Mouse (Mus musculus) forebrain, embryonic 16.5 days (tissue): Measurements from ENCODE around the gene Fdxacb1. TPM values are rescaled to one million over a fixed set of nuclear protein-coding genes. Genes with fewer than 3 reads are reported as not detected.

Experiments used
- ATAC-seq: fragments of 200-750 bp; cut with Nextera tagmentation; 2 replicates; pipeline ENCODE4 v1.8.0; 2017; ENCODE audit warnings: mild to moderate bottlenecking, moderate library complexity
- H3K27ac ChIP-seq: fragments of 300-500 bp; sonication (generic); 2 replicates; pipeline ENCODE4 v1.5.1; 2014; ENCODE audit warnings: low read length, control low read depth
- H3K27me3 ChIP-seq: fragments of 300-500 bp; sonication (generic); replicated peaks from 2 replicates; pipeline ENCODE4 v1.6.1; 2014; ENCODE audit warnings: low read length; ENCODE audit not compliant: control insufficient read depth, insufficient read depth
- H3K36me3 ChIP-seq: fragments of 300-500 bp; sonication (generic); 2 replicates; pipeline ENCODE4 v1.6.1; 2014; ENCODE audit not compliant: control insufficient read depth, insufficient read depth
- H3K4me1 ChIP-seq: fragments of 300-500 bp; sonication (generic); replicated peaks from 2 replicates; pipeline ENCODE4 v1.6.1; 2014; ENCODE audit warnings: low read length; ENCODE audit not compliant: control insufficient read depth, insufficient read depth
- H3K4me2 ChIP-seq: fragments of 300-500 bp; sonication (generic); 2 replicates; pipeline ENCODE4 v1.6.1; 2014; ENCODE audit warnings: mild to moderate bottlenecking, low read length, control low read depth
- H3K4me3 ChIP-seq: fragments of 300-500 bp; sonication (generic); replicated peaks from 2 replicates; pipeline ENCODE4 v1.5.1; 2014; ENCODE audit warnings: mild to moderate bottlenecking, low read length, control low read depth
- H3K9ac ChIP-seq: fragments of 300-500 bp; sonication (generic); replicated peaks from 2 replicates; pipeline ENCODE4 v1.6.1; 2014; ENCODE audit warnings: low read depth, low read length, control low read depth
- H3K9me3 ChIP-seq: fragments of 300-500 bp; sonication (generic); 2 replicates; pipeline ENCODE4 v1.6.1; 2016; ENCODE audit warnings: low read length; ENCODE audit not compliant: control insufficient read depth
- WGBS: fragments of 180-500 bp; shearing (Covaris S2); extraction: QIAGEN DNeasy Blood & Tissue Kit; methylation state at CpG from one replicate; pipeline ENCODE4 v1.1.7; 2014; 5-methylcytosine and 5-hydroxymethylcytosine counted together
- polyA plus RNA-seq: library from polyadenylated mRNA; unstranded; fragments of >200 nt; fragmentation: Nextera tagmentation; extraction: Ambion mirVana; gene quantifications from 2 replicates; pipeline ENCODE4 v1.2.1, GENCODE M21; 2015

Fdxacb1 gene
- polyA plus RNA-seq: 12.0 and 13.3 TPM in 2 replicates

DNA sequence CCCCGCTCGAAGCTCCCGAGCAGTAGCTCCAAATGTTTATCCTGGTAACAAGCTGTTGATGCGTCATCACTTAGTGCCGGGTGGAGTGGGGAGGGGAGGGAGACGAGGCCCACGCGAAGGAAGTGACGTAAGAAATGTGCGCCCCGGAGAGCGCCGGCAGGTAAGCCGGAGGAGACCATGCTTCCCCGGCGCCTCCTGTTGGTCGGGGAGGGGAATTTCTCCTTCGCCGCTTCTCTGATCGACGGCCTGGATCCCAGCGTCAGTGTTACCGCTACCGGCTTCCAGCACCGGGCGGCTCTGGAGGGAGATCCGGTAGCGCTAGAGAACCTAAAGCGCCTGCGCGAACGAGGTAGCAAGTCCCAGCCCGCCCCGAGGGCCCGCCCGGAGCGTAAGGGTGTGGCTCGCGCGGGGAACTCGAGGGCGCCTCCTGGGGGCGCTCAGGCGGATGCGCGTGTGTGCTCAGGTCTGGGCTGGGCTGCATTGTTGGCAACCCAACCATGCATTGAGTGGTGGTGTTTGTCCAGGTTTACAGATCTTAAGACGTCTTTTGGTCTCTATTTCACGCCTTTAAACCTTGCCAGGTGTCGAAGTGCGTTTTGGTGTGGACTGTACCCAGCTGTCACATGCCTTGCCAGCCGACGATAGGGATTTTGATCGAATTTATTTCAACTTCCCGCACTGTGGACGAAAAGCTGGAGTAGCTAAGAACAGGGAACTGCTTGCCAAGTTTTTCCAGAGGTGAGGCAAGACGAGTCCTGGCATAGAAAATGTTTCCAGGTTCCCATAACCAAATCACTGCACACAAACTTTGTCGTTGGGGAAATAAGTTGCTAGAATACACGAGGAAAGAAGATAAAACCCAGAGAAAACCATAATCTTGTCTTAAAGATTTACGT lies at the start of gene Fdxacb1:
Gene Fdxacb1, plus strand, starts transcription at position 130 of the 896 bp plus-strand sequence.
- H3K9me3 ChIP-seq: no peaks in the 10 kb centered on the region
- H3K36me3 ChIP-seq: no peaks in the 10 kb centered on the region
- H3K4me3 ChIP-seq: peak within 1 kb of the TSS; percentile 81
- peak within 1 kb of the TSS; percentile 79 for H3K9ac ChIP-seq
- peak within 1 kb of the TSS; percentile 93 for H3K4me2 ChIP-seq
- peak within 1 kb of the TSS; percentile 93 for H3K27ac ChIP-seq
- peaks cover 5% of the 10 kb centered on the region for H3K4me1 ChIP-seq
- WGBS: 5% methylated on average over 59 of the region's 59 CpGs
- peak; percentile 95 for ATAC-seq
- H3K27me3 ChIP-seq: no peaks in the 10 kb centered on the region

DNA sequence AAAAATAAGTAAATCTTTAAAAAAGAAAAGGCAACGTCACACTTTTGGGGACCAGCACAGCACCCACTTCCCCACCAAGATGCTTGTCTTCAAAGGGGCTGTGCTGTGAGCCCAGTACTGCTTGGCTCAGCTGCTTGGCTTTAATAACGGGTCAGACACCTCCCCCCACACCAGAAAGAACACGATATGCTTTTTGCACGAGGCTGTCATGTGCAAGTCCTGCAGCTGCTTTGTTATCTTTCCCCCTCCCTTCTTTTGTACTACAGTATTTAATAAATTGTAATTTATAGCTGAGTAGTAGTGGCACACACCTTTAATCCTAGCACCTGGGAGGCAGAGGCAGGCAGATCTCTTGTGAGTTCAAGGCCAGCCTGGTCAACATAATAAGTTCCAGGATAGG lies 49.2 kb upstream of the Fdxacb1 start:
- Histone ChIP-seq H3K27ac (no peak overlapping the region), H3K9me3 (no peaks in the 10 kb centered on the region), H3K4me3 (no peak overlapping the region), H3K4me2 (no peak overlapping the region), H3K9ac (no peak overlapping the region), H3K36me3 (no peaks in the 10 kb centered on the region), H3K4me1 (peaks cover 21% of the 10 kb centered on the region), H3K27me3 (no peaks in the 10 kb centered on the region)
- no peak for ATAC-seq
- 83% methylated on average over 4 of the region's 4 CpGs for WGBS

DNA sequence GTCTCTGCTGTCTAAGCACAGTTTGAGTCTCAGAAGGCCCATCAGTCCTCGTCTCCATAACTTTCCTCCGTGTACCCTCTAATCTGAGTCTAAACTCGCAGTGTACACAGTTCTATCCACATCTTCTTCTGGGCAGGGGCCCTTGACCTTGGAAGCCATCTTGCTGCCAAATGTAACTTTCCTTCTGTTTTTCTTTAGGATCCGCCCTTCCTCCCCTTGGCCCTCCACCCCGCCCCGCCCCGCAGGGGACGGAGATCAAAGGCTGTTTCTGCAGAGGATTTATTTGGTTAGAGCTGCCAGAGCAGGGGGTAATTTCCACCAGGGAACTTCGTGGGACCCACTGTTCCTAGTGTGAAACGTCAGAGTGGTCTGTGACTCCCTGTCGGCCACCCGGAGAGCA lies 47.0 kb upstream of the Fdxacb1 start:
- Histone ChIP-seq H3K4me1 (peaks cover 37% of the 10 kb centered on the region), H3K27me3 (no peaks in the 10 kb centered on the region), H3K4me3 (no peak overlapping the region), H3K9me3 (no peaks in the 10 kb centered on the region), H3K4me2 (no peak overlapping the region), H3K27ac (no peak overlapping the region), H3K36me3 (no peaks in the 10 kb centered on the region), H3K9ac (no peak overlapping the region)
- WGBS: 51% methylated on average over 12 of the region's 12 CpGs
- no peak for ATAC-seq

DNA sequence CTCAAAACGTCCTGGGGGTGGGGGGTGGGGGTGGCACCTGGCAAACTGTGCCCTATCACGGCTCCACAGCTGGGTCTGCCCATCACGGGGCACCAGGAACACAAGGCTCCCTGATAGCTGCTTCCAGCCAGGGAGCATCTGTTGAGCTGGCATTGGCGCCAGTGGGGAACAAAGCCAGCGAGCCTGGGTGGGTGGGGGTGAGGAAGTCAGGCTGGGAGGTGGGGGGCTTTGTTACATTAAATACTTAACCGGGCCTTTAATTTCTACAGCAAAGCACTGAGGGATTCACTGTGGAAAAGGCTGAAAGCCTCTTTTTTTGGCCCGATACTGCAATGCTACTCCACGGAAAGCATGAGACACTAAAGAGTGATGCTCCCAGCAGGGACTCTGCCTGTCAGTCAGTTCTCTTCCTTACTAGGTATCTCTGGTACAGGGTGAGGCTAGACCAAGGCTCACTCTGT lies 45.6 kb upstream of the Fdxacb1 start:
- peak overlapping the region; percentile 74 for H3K27ac ChIP-seq
- H3K4me3 ChIP-seq: no peak overlapping the region
- peak overlapping the region; percentile 31 for H3K4me2 ChIP-seq
- H3K36me3 ChIP-seq: no peaks in the 10 kb centered on the region
- H3K4me1 ChIP-seq: peaks cover 50% of the 10 kb centered on the region
- no peaks in the 10 kb centered on the region for H3K27me3 ChIP-seq
- no peak overlapping the region for H3K9ac ChIP-seq
- no peaks in the 10 kb centered on the region for H3K9me3 ChIP-seq
- peak; percentile 66 for ATAC-seq
- WGBS: 16% methylated on average over 8 of the region's 8 CpGs

DNA sequence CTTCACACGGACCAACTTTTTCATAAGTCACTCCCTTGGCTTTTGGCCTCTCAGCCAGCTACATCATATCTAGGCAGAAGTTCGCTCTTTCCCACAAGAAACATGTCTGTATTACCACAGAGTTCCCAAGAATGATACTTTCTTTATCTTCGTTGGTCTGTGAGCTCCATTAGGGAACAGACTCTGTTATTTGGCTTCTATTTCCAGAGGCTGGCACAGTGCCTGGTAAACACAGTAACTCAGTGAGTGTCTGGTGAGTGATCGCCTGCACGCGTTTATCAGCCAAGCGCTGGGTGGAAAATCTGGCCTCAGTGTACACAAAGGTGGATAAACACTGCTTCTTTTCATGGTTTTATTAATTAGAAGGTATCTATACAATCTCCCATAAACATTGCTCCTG lies 44.6 kb upstream of the Fdxacb1 start:
- 12% methylated on average over 7 of the region's 7 CpGs for WGBS
- H3K9ac ChIP-seq: peak overlapping the region; percentile 6
- no peaks in the 10 kb centered on the region for H3K36me3 ChIP-seq
- peak overlapping the region; percentile 1; the same call in 1 of the 2 replicates for H3K4me3 ChIP-seq
- H3K27ac ChIP-seq: peak overlapping the region; percentile 74
- peak overlapping the region; percentile 38 for H3K4me2 ChIP-seq
- no peaks in the 10 kb centered on the region for H3K9me3 ChIP-seq
- peaks cover 52% of the 10 kb centered on the region for H3K4me1 ChIP-seq
- H3K27me3 ChIP-seq: no peaks in the 10 kb centered on the region
- ATAC-seq: no peak

DNA sequence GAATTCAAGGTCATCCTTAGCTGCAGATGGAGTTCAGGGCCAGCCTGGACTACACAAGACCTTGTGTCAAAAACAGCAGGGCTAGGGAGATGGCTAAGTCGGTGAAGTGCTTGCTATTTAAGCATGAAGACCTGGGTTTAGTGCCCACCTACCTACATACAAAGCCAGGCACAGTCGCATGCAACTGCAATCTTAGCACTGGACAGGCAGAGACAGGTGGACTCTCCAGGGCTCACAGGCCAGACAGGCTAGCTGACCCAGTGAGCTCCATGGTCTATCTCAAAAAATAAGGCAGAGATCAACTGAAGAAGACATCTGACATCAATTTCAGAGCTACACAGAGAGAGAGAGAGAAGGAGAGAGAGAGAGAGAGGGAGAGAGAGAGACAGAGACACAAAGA lies 43.9 kb upstream of the Fdxacb1 start:
- H3K27ac ChIP-seq: peak overlapping the region; percentile 49; the same call in 1 of the 2 replicates
- H3K27me3 ChIP-seq: no peaks in the 10 kb centered on the region
- 82% methylated on average over 2 of the region's 2 CpGs for WGBS
- H3K4me2 ChIP-seq: peak overlapping the region; percentile 1; the same call in 1 of the 2 replicates
- H3K36me3 ChIP-seq: no peaks in the 10 kb centered on the region
- H3K4me1 ChIP-seq: peaks cover 55% of the 10 kb centered on the region
- H3K9ac ChIP-seq: no peak overlapping the region
- H3K4me3 ChIP-seq: no peak overlapping the region
- H3K9me3 ChIP-seq: no peaks in the 10 kb centered on the region
- ATAC-seq: no peak

DNA sequence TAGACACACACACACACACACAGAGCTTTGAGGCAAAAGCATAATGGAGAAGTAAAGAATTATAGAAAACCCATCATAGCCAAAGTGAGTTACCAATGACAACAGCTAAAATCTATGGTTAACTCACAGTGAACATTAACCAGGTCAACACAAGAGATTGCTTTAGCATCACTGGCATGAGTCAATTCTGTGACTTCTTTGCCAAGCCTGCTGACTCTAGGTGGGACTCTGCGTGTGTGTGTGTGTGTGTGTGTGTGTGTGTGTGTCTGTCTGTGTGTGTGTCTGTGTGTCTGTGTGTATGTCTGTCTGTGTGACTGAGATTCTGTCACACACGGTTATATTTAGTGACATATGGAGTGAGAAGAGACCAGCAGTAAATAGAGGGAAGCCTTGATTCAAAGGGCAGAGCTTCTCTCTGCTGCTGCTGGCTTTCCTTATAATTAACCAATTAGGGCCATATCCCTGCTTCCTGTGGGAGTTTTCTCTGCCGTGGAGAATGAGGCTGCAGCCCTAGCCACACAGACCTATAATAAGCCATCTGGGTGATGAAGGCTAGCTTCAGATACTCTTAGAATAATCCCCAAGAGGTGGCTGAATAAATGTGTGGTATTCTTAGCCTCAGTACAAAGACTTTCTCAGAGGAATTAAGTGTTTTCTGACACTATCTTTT lies 43.2 kb upstream of the Fdxacb1 start:
- H3K4me2 ChIP-seq: peak overlapping the region; percentile 19
- H3K27me3 ChIP-seq: no peaks in the 10 kb centered on the region
- 26% methylated on average over 3 of the region's 3 CpGs for WGBS
- ATAC-seq: no peak
- H3K9me3 ChIP-seq: no peaks in the 10 kb centered on the region
- no peaks in the 10 kb centered on the region for H3K36me3 ChIP-seq
- no peak overlapping the region; the same call in 1 of the 2 replicates for H3K9ac ChIP-seq
- H3K4me1 ChIP-seq: peaks cover 55% of the 10 kb centered on the region
- peak overlapping the region; percentile 71 for H3K27ac ChIP-seq
- no peak overlapping the region for H3K4me3 ChIP-seq

DNA sequence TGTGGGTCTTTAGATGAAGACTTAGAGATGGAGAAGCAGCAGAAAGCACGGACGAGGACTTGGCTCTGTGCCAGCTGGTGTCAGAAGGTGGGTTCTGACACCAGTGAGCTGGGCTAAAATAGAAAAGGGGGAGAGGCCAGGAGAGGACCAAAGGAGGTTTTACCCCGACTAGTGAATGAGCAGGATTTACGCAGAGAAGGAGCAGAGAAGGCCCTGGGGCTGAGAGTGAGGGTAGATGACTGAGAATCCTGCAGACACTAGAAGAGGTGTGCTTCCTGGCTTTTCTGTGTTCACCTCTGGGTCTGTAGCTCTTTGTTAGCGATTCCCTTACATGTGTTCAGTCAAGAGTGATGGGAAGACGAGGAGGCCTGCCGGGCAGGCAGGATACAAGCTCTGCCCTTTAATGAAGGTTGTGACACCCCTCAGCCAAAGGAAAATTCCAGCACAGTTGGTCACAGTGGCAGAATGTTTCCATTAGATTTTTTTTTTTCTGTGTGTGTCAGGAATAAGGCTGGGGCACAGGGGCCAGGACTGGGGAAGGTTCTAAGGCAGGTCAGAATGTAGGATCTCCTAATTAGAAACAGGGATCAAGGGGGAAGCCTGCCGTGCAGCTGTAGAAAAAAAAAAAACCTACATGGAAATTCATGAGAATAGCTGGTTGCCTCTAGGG lies 42.0 kb upstream of the Fdxacb1 start:
- WGBS: 19% methylated on average over 8 of the region's 8 CpGs
- Histone ChIP-seq H3K4me3 (peak overlapping the region; percentile 64), H3K27ac (peak overlapping the region; percentile 16), H3K36me3 (no peaks in the 10 kb centered on the region), H3K9me3 (no peaks in the 10 kb centered on the region), H3K4me2 (peak overlapping the region; percentile 72), H3K27me3 (no peaks in the 10 kb centered on the region), H3K9ac (peak overlapping the region; percentile 38; the same call in 1 of the 2 replicates), H3K4me1 (peaks cover 54% of the 10 kb centered on the region)
- ATAC-seq: no peak
